Mouse (Mus musculus) forebrain, embryonic 12.5 days (tissue): Measurements from ENCODE around the gene Ebf3. TPM values are rescaled to one million over a fixed set of nuclear protein-coding genes. Genes with fewer than 3 reads are reported as not detected.

ENCODE experiments used
- ATAC-seq: fragments of 200-750 bp; cut with Nextera tagmentation; 2 replicates; pipeline ENCODE4 v1.8.0; 2017; ENCODE audit warnings: moderate TSS enrichment; ENCODE audit not compliant: low FRiP score
- H3K27ac ChIP-seq: fragments of 300-500 bp; sonication (generic); 2 replicates; pipeline ENCODE4 v1.5.1; 2016; ENCODE audit warnings: mild to moderate bottlenecking
- H3K27me3 ChIP-seq: fragments of 300-500 bp; sonication (generic); 2 replicates; pipeline ENCODE4 v1.6.1; 2016; ENCODE audit warnings: mild to moderate bottlenecking
- H3K36me3 ChIP-seq: fragments of 300-500 bp; sonication (generic); replicated peaks from 2 replicates; pipeline ENCODE4 v1.6.1; 2016; ENCODE audit warnings: mild to moderate bottlenecking
- H3K4me1 ChIP-seq: fragments of 300-500 bp; sonication (generic); 2 replicates; pipeline ENCODE4 v1.6.1; 2016
- H3K4me2 ChIP-seq: fragments of 300-500 bp; sonication (generic); 2 replicates; pipeline ENCODE4 v1.6.1; 2016; ENCODE audit warnings: mild to moderate bottlenecking, moderate library complexity
- H3K4me3 ChIP-seq: fragments of 300-500 bp; sonication (generic); replicated peaks from 2 replicates; pipeline ENCODE4 v1.5.1; 2016; ENCODE audit warnings: mild to moderate bottlenecking
- H3K9ac ChIP-seq: fragments of 300-500 bp; sonication (generic); 2 replicates; pipeline ENCODE4 v1.6.1; 2016; ENCODE audit warnings: mild to moderate bottlenecking
- H3K9me3 ChIP-seq: fragments of 300-500 bp; sonication (generic); 2 replicates; pipeline ENCODE4 v1.6.1; 2016
- WGBS: fragments of 180-500 bp; shearing (Covaris S2); methylation state at CpG from one replicate; pipeline ENCODE4 v1.1.7; 2016; 5-methylcytosine and 5-hydroxymethylcytosine counted together
- polyA plus RNA-seq: library from polyadenylated mRNA; unstranded; fragments of >200 nt; fragmentation: Nextera tagmentation; extraction: Ambion mirVana; gene quantifications from 2 replicates; pipeline ENCODE4 v1.2.1, GENCODE M21; 2016

Ebf3 gene
- polyA plus RNA-seq, result 3.4 and 6.4 TPM in 2 replicates

DNA sequence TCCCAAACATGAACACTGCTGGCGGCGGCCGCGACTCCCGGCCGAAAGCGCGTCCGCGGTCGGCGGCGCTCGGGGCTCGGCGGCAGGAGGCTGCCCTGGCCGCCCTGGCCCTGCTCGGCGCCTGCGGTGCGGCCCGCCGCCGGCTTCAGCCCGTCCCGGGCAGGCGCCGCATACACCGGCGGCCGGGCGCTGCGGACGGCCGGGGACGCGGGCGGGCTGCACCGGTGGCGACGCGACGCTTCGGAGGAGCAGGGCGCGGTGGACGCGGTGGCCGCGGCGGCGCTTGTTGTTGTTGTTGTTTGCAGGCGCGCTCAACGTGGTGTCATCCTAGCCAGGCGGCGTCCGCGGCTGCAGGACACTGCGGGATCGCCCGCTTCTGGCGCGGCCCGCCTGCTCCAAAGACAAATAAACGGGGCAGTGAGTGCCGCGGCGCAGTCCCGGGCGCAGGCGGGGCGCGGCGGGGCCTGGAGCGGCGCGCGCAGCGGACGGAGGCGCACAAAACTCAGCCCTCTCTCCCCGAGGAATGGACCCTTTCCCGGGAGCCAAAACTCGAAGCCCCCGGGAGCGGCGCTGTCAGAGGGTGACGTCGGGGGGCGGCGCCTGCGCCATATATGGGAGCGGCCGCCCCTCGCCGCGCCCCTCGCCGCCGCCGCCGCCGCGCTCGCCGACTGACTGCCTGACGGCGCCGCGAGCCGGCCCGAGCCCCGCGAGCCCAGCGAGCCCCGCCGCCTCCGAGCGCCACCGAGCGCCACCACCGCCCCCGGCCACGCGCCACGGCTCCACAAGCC, at the start of gene Ebf3:
Ebf3 (minus strand) TSS at position 542 of the 788 bp plus-strand sequence.
- WGBS, result under 1% methylated on average over 109 of the region's 127 CpGs
- peak; percentile 77 for ATAC-seq
- Histone ChIP-seq H3K4me2 (peak within 1 kb of the TSS; percentile 93), H3K27ac (peak within 1 kb of the TSS; percentile 80), H3K36me3 (no peaks in the 10 kb centered on the region), H3K9me3 (no peaks in the 10 kb centered on the region), H3K4me1 (peaks cover 83% of the 10 kb centered on the region), H3K4me3 (peak within 1 kb of the TSS; percentile 61), H3K27me3 (peaks cover 96% of the 10 kb centered on the region), H3K9ac (peak within 1 kb of the TSS; percentile 70)

DNA sequence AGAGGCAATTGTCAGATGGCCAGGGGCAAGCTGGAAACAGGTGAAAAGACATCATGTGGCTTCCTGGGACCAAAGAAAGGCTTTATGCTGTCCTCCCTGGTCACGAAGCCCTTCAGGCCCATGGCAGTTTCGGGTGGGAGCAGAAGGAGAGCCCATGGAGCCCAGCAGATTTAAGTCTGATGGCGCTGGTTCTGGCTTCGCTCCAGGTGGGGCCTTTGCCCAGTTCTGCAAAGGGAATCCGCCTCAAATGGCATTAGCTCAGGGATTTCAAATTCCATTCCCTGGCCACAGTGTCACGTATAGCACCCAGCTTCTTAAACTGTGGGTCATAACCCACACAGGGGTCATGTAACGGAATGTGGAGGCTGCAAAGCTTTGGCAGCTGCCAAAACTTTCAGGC, 32.6 kb upstream of the Ebf3 start:
- 84% methylated on average over 7 of the region's 7 CpGs for WGBS
- Histone ChIP-seq H3K4me1 (peaks cover 6% of the 10 kb centered on the region; the same call in 1 of the 2 replicates), H3K4me3 (no peak overlapping the region), H3K9ac (no peak overlapping the region), H3K27ac (no peak overlapping the region), H3K36me3 (no peaks in the 10 kb centered on the region), H3K4me2 (no peak overlapping the region), H3K9me3 (no peaks in the 10 kb centered on the region), H3K27me3 (0 out of 2 replicates have a peak, but pooled peaks cover 3% of the 10 kb centered on the region)
- no peak for ATAC-seq

DNA sequence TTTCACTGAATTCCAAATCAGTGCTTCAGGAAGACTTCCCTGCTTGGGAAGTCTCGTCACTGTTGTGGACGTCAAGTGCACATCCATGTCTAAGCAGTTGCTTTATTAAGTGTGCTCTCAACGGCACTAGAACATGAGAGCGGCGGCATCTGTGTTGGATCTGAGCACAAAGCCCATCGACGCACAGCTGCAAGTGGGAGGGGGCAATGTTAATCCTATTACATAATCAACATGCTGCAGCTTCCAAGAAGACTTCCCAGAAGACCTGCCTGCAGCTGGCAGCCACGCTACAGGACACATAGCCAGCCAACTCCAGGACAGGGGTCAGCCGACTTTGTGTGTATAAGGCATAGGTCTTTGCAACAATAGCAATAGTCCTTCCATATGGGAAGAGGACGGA, 31.8 kb upstream of the Ebf3 start:
- no peak for ATAC-seq
- WGBS, result 54% methylated on average over 10 of the region's 10 CpGs
- Histone ChIP-seq H3K9me3 (no peaks in the 10 kb centered on the region), H3K36me3 (no peaks in the 10 kb centered on the region), H3K27ac (no peak overlapping the region), H3K4me2 (no peak overlapping the region), H3K9ac (no peak overlapping the region), H3K4me3 (no peak overlapping the region), H3K4me1 (peaks cover 6% of the 10 kb centered on the region; the same call in 1 of the 2 replicates), H3K27me3 (0 out of 2 replicates have a peak, but pooled peaks cover 3% of the 10 kb centered on the region)

DNA sequence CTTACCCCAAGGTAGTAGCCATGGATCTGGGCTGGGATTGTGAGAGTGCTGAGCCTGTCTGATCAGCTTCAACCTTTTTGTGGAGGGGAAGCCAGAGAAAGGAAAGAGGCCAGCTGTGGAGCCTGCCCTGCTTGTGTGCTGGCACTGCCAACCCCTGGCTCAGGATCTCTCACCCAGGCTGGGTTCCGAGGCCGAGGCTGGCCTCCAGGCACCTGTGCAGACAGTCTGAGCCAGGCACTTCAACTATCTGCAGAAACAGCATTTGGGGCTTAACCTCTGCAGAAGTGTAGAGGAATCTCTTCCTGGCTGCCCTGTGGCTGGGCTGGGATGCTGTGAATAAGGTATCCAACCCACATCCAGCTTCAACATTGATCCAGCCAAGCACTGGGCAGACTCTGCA, 19.7 kb upstream of the Ebf3 start:
- ATAC-seq, result no peak
- no peaks in the 10 kb centered on the region for H3K36me3 ChIP-seq
- no peak overlapping the region for H3K27ac ChIP-seq
- WGBS, result 100% methylated on average over 2 of the region's 2 CpGs
- no peak overlapping the region for H3K4me3 ChIP-seq
- peaks cover 24% of the 10 kb centered on the region for H3K27me3 ChIP-seq
- H3K9me3 ChIP-seq, result no peaks in the 10 kb centered on the region
- H3K4me2 ChIP-seq, result no peak overlapping the region
- H3K9ac ChIP-seq, result no peak overlapping the region
- H3K4me1 ChIP-seq, result no peaks in the 10 kb centered on the region

DNA sequence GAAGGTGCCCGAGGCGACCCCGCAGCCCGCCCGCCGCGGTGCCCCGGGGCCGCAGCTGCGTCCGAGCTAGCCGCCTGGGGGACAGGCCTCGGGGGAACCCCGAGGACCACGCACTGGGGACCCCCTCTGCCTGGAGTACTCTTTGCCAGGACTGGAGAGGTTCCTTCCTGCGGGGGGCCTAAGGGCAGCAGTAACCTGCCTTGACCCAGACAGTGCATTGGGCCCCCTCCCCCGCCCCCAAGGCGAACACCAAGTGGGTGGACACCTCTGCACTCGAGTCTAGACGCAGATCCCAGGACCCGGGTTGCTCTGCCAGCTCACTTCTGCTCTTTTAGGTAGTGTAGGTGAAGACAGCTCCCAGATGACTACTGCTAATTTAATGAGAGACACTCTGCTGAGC, 8.7 kb upstream of the Ebf3 start:
- Histone ChIP-seq H3K9me3 (no peaks in the 10 kb centered on the region), H3K4me3 (peak overlapping the region; percentile 43), H3K27ac (no peak overlapping the region), H3K4me1 (peaks cover 47% of the 10 kb centered on the region), H3K9ac (0 out of 2 replicates have a peak overlapping the region, but pooled peaks have one; percentile 8), H3K36me3 (no peaks in the 10 kb centered on the region), H3K4me2 (peak overlapping the region; percentile 63), H3K27me3 (peaks cover 92% of the 10 kb centered on the region)
- no peak for ATAC-seq
- WGBS, result 0% methylated on average over 20 of the region's 21 CpGs

DNA sequence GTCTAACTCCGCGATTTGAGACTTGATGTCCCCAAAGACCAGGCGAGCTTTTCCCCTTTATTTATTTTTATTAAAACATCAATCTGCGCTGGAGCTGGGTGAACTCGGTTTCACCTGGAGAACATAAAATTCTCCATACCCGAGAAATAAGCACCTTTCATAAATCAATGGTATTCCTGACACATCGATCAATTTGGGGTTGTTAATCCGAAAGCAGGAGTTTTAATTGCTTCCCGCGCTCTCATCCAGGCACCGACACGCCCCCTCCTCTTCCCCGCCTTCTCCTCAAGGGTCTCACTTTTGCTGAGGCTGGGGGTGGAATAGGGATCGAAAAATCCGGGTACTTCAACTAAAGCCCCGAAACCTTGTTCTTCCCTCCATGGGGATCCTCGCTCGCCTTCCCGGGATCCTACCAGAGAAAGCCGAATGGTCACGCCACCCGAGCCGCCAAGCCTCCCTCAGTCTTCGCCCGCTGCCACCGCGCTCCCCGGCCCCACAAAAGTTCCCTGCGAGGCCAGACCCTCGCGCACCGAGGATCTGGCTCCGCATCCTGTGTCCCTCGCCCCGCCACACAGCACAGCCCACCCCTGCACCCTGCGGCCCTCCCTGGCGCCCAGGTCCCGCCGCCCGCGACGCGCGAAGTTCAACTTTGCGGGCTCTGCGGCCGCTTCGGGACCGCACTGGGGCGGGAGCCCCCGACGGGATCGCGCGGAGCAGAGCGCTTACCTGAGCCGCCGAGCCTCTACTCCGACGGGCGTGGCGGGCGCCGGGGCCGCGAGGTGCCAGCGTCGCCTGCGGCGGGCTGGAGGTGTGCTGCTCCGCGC, 7.9 kb upstream of the Ebf3 start:
- H3K9me3 ChIP-seq, result no peaks in the 10 kb centered on the region
- peaks cover 93% of the 10 kb centered on the region for H3K27me3 ChIP-seq
- H3K36me3 ChIP-seq, result no peaks in the 10 kb centered on the region
- no peak overlapping the region for H3K9ac ChIP-seq
- peak overlapping the region; percentile 43 for H3K4me3 ChIP-seq
- peak overlapping the region; percentile 63 for H3K4me2 ChIP-seq
- peaks cover 55% of the 10 kb centered on the region for H3K4me1 ChIP-seq
- WGBS, result under 1% methylated on average over 68 of the region's 72 CpGs
- H3K27ac ChIP-seq, result no peak overlapping the region
- no peak for ATAC-seq

DNA sequence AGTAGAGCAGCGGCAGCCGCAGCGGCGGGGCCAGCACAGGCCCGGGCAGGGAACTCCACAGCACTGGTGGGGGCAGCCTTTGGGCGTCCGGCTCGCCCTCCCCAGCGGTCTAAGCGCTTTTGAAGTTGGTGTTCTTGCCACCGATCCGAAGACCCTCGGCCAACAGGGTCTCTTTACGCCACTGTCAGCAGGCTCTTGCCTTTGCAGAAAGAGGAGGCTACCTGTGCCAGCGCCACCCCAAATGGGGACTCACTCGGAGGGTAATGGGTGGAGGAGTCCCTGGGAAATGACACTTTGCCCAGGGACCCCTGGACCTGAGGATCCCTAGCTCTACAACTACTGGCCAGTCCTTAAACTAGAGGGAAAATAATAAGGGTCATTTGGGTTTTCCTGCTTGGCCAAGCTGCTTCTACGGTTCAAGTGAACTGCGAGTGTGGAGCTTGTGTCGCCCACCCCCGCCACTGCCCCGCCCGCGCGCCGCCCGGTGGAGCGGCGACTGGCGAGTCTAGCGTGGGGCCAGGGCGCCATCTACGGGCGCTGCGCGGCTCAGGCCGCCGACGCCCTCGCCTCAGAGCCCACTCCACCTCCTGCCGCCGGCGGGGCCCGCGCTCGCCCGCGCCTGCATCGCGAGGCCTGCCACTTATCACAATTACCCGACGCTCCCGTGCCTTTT, 7.0 kb upstream of the Ebf3 start:
- Histone ChIP-seq H3K4me2 (peak overlapping the region; percentile 63), H3K9me3 (no peaks in the 10 kb centered on the region), H3K36me3 (no peaks in the 10 kb centered on the region), H3K27me3 (peaks cover 93% of the 10 kb centered on the region), H3K4me1 (peaks cover 62% of the 10 kb centered on the region), H3K9ac (no peak overlapping the region), H3K4me3 (peak overlapping the region; percentile 43), H3K27ac (no peak overlapping the region)
- under 1% methylated on average over 52 of the region's 52 CpGs for WGBS
- peak; percentile 60 for ATAC-seq

DNA sequence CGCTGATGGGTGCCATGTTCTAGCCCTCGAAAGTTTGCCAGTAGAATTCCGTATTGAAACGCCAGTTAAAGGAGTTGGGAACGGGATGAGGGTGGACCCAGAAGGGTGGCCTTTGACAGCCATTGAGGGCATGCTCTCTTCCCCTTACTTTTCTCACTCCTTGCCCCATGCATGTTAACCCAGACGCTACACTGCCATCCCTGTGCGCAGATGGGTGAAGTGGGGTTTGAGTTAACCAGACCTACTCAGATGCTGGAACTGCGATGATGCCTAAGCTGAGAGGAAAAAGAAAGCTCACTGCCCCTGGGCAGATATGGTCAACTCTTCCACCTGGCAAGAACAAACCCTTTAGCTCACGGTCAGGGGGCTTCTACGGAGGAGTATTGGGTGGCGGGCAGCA, 6.1 kb upstream of the Ebf3 start:
- Histone ChIP-seq H3K4me2 (no peak overlapping the region; the same call in 1 of the 2 replicates), H3K36me3 (no peaks in the 10 kb centered on the region), H3K27me3 (peaks cover 96% of the 10 kb centered on the region), H3K4me3 (no peak overlapping the region), H3K27ac (no peak overlapping the region), H3K4me1 (peaks cover 71% of the 10 kb centered on the region), H3K9ac (no peak overlapping the region), H3K9me3 (no peaks in the 10 kb centered on the region)
- ATAC-seq, result no peak
- 1% methylated on average over 11 of the region's 11 CpGs for WGBS

DNA sequence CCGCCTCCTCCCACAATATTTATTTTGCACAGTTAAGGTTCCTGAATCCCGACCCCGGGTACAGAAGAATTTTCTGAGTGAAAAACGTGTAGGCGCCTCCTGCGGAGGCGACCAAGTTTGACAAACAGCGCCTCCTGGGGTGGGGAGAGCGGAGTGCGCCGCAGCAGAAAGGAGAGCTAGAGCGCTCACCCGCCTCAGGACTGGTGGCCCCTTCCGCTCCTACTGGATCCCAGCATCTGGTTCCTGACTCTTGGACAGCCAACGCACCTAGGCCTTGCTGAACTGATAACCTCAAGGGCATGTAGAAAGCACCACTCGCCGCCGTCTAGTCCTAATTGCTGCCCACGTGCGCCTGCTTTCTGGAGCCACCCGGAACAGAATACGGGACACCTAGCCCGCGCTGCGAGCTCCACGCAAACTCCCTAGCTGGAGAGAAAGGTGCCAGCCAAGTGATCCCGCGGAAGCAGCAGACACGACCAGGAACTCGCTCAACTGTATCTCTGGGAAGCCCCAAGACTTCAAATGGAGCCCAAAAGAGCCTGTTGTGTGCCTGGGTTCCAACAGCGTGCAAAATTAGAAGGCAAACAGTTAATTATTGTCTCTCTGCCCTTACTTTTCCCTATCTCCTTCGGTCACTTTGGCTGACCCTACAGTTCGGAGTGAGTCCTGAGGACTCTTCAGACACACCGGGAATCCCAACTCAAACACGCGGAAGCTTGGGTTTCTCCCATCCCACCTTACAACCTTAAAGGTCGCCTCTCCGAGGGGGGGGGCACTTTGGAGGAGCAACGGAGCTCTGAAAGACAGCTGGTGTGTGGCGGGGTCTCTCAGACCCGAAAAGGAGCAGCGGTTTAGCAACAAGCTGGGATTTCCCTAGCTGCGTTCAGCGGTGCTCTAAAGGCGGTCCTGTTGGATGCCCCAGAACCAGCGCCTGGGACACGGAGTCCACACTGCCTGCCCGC, 5.0 kb upstream of the Ebf3 start:
- Histone ChIP-seq H3K9ac (no peak overlapping the region), H3K9me3 (no peaks in the 10 kb centered on the region), H3K27ac (no peak overlapping the region), H3K27me3 (peaks cover 96% of the 10 kb centered on the region), H3K36me3 (no peaks in the 10 kb centered on the region), H3K4me2 (peak overlapping the region; percentile 29), H3K4me3 (peak overlapping the region; percentile 4; the same call in 1 of the 2 replicates), H3K4me1 (peaks cover 80% of the 10 kb centered on the region)
- under 1% methylated on average over 48 of the region's 48 CpGs for WGBS
- ATAC-seq, result no peak

DNA sequence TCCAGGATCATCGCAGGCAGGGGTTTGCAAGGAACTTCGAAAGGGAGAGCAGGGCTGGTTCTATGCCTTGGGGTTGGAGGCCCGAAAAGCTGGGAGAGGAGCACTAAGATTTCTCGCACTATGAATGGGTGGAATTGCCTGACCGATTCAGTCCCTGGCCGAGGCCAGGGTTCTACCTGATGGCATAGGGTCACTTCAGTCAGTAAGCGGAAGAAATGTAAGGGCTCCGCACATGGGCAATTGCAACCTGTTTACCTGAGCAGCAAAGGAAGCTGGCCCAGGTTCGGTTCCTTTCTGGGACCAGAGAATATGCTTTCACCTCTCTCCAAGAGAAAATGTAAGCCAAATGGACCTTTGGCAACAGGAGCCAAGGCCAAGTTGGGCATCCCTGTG, 4.1 kb upstream of the Ebf3 start:
- Histone ChIP-seq H3K9ac (no peak overlapping the region), H3K27ac (no peak overlapping the region)
- 4% methylated on average over 9 of the region's 9 CpGs for WGBS

DNA sequence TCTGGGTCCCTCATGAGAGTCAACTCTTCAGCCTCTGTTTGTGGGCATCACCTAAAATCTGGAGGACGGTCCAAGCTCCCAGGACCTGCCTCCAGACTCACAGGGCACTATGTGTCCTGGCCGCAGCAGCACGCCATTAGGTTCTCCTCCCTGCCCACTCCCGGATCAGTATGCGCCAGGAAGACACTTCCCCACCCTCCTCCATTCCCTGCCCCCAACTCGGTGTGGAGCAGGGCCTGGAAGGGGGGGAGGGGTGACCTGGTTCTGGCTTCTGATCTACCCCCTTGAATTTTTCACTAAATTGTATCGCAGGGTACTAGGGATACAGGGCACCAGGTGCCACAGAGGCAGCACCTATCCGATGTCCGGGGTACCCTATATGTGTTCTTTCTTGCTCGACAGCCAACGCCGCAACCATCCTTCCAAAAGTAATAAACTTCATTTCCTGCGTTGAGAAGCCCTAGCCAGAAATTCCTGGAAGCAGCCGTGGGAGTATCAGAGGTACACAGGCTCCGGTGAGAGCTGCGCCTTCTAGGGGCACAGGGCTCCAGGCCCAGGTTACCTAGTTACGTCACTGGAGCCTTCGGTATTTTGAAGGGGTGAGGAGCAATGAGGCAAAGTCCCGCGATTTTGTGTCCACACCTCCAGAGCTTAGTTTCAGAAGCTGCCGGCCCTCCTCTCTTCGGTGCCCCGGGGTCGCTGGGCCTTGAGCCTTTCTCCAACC, 3.6 kb upstream of the Ebf3 start:
- H3K36me3 ChIP-seq, result no peaks in the 10 kb centered on the region
- peaks cover 91% of the 10 kb centered on the region for H3K4me1 ChIP-seq
- H3K9me3 ChIP-seq, result no peaks in the 10 kb centered on the region
- no peak for ATAC-seq
- no peak overlapping the region for H3K9ac ChIP-seq
- no peak overlapping the region for H3K27ac ChIP-seq
- peak overlapping the region; percentile 24; the same call in 1 of the 2 replicates for H3K4me3 ChIP-seq
- H3K27me3 ChIP-seq, result peaks cover 97% of the 10 kb centered on the region
- peak overlapping the region; percentile 40 for H3K4me2 ChIP-seq
- WGBS, result under 1% methylated on average over 24 of the region's 24 CpGs

More for the DNA sequence above, 4.1 kb upstream of the Ebf3 start:
- ATAC-seq, result no peak
- Histone ChIP-seq H3K36me3 (no peaks in the 10 kb centered on the region), H3K4me1 (peaks cover 88% of the 10 kb centered on the region), H3K4me2 (0 out of 2 replicates have a peak overlapping the region, but pooled peaks have one; percentile 29), H3K4me3 (no peak overlapping the region), H3K27me3 (peaks cover 97% of the 10 kb centered on the region), H3K9me3 (no peaks in the 10 kb centered on the region)
